Comparison of ENCODE assay signal across 28 mouse cellular contexts in the genomic region with DNA sequence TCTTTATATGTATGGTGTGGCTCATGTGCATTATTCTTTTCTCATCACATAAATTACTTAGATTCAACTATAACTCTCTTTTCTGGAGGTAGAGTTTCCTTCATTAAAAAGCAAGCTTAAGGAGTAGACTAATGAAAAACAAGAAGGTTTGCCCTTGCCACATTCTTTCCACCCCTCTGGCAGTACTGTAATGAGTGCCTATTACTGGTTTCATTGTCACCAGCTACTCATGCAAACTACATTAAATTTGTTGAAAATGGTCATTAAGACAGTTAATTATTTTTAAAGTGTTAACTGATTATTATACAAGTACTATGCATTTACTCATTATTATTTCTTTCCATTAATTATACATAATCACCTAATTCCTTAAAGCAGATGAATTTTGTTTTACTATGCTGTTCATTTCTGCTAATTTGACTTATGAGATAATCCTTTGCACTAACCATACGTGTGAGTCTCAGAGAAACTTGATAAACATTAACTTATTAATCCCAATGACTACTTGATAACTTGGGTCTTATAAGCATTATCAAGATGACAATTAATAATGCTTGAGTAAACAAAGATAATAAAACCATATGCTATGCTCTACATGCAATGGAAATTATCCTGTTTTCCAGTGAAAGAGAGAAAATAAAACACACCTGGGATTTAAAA.
"Had no signal": no experiment of that assay in that cellular context is flagged by ENCODE, and none has a peak within 500 bp of the region (broad histone marks: within the 10 kb centered on the region; RNA-seq: fewer than 3 reads in every experiment).

No protein-coding gene starts in this region.

- H3K4me3 ChIP-seq: heart, adult 2 months; heart, embryonic 10.5 days; heart, embryonic 12.5 days; hindbrain, embryonic 10.5 days; hindbrain, embryonic 12.5 days; intestine, embryonic 15.5 days; kidney, embryonic 15.5 days; limb, embryonic 13.5 days; limb, embryonic 15.5 days; liver, embryonic 12.5 days had no signal

- DNase-seq: gastrocnemius, postnatal 14 days; gastrocnemius, postnatal 36 days; heart, adult 11 months; heart, adult 2 months; heart, postnatal 10 days; heart, postnatal 4 days; kidney, adult 18-20 months; kidney, adult 9 months; kidney, postnatal 14 days; kidney, postnatal 36 days; layer of hippocampus, adult 9-11 months; layer of hippocampus, postnatal 36 days; left cerebral cortex, postnatal 4 days had no signal

- H3K9ac ChIP-seq: heart, embryonic 12.5 days; hindbrain, embryonic 12.5 days; hindbrain, embryonic 14.5 days; intestine, embryonic 15.5 days; kidney, embryonic 15.5 days; limb, embryonic 13.5 days; limb, embryonic 15.5 days; liver, embryonic 12.5 days; liver, embryonic 14.5 days had no signal

- ATAC-seq: hindbrain, embryonic 16.5 days; inflammation-experienced regulatory T-cells, adult 6 months; intestine, embryonic 15.5 days; intestine, postnatal 0 days; liver, embryonic 12.5 days had no signal

- H3K9me3 ChIP-seq: heart, embryonic 10.5 days; heart, embryonic 12.5 days; hindbrain, embryonic 10.5 days; hindbrain, embryonic 12.5 days; intestine, embryonic 15.5 days; kidney, embryonic 15.5 days; limb, embryonic 13.5 days; limb, embryonic 15.5 days; liver, embryonic 12.5 days had no signal

- H3K4me2 ChIP-seq: heart, embryonic 12.5 days; hindbrain, embryonic 12.5 days; hindbrain, embryonic 14.5 days; intestine, embryonic 15.5 days; kidney, embryonic 15.5 days; limb, embryonic 13.5 days; limb, embryonic 15.5 days; liver, embryonic 12.5 days had no signal

- H3K27ac ChIP-seq: heart, adult 2 months; heart, embryonic 10.5 days; hindbrain, embryonic 10.5 days; hindbrain, embryonic 12.5 days; hindbrain, embryonic 14.5 days; intestine, embryonic 15.5 days; kidney, embryonic 15.5 days; kidney, postnatal 0 days; limb, embryonic 13.5 days; limb, embryonic 15.5 days; liver, embryonic 12.5 days; liver, embryonic 14.5 days had no signal

- H3K27me3 ChIP-seq: heart, embryonic 12.5 days; hindbrain, embryonic 12.5 days; intestine, embryonic 15.5 days; kidney, embryonic 15.5 days; limb, embryonic 15.5 days; liver, embryonic 12.5 days had no signal

- H3K4me1 ChIP-seq: heart, embryonic 10.5 days; heart, embryonic 12.5 days; hindbrain, embryonic 10.5 days; hindbrain, embryonic 12.5 days; intestine, embryonic 15.5 days; kidney, embryonic 15.5 days; limb, embryonic 13.5 days; limb, embryonic 15.5 days; liver, embryonic 12.5 days had no signal

- H3K36me3 ChIP-seq: heart, embryonic 10.5 days; heart, embryonic 12.5 days; hindbrain, embryonic 10.5 days; hindbrain, embryonic 12.5 days; intestine, embryonic 15.5 days; kidney, embryonic 15.5 days; limb, embryonic 13.5 days; limb, embryonic 15.5 days; liver, embryonic 12.5 days had no signal
